Mouse (Mus musculus) heart, adult 2 months (tissue): Measurements from ENCODE around the gene Helz. TPM values are rescaled to one million over a fixed set of nuclear protein-coding genes. Genes with fewer than 3 reads are reported as not detected.
A peak's percentile ranks its signal among the peaks of the same experiment; 100 is the strongest.

Experiments
- DNase-seq, 2 experiments: peaks; one replicate each; pipeline ENCODE4 v3.0.0; 2021
- H3K27ac ChIP-seq: fragments of 200-600 bp; 2 replicates; pipeline ENCODE4 v1.8.1; 2022
- H3K27me3 ChIP-seq: fragments of 200-500 bp; 2 replicates; pipeline ENCODE4 v1.6.1; 2012; ENCODE audit warnings: mild to moderate bottlenecking, low read length, inconsistent platforms, mixed read lengths; ENCODE audit not compliant: control insufficient read depth, insufficient read depth
- H3K36me3 ChIP-seq: fragments of 200-500 bp; 2 replicates; pipeline ENCODE4 v1.6.1; 2012; ENCODE audit warnings: low read length, inconsistent platforms; ENCODE audit not compliant: control insufficient read depth, insufficient read depth
- H3K4me1 ChIP-seq: fragments of 200-500 bp; 2 replicates; pipeline ENCODE4 v1.6.1; 2011; ENCODE audit warnings: low read length; ENCODE audit not compliant: control insufficient read depth, insufficient read depth
- H3K4me3 ChIP-seq: fragments of 200-600 bp; 2 replicates; pipeline ENCODE4 v1.8.1; 2022
- H3K79me2 ChIP-seq: fragments of 200-500 bp; replicated peaks from 2 replicates; pipeline ENCODE4 v1.6.1; 2012; ENCODE audit warnings: mild to moderate bottlenecking, inconsistent platforms, low read length, moderate library complexity, mixed read lengths; ENCODE audit not compliant: control insufficient read depth, insufficient read depth
- H3K9ac ChIP-seq: fragments of 200-500 bp; 2 replicates; pipeline ENCODE4 v1.6.1; 2012; ENCODE audit warnings: low read depth, mild to moderate bottlenecking, control low read depth, inconsistent platforms, low read length, mixed read lengths
- CTCF ChIP-seq: fragments of 200-600 bp; IDR thresholded peaks from 2 replicates; pipeline ENCODE4 v1.8.1; 2022; ENCODE audit warnings: antibody characterized with exemption, mild to moderate bottlenecking, moderate library complexity
- EP300 ChIP-seq: fragments of 200-500 bp; IDR thresholded peaks from 2 replicates; pipeline ENCODE4 v1.6.1; 2011; ENCODE audit warnings: low read depth, low read length, control low read depth; ENCODE audit not compliant: insufficient read depth
- POLR2A ChIP-seq: fragments of 200-500 bp; IDR thresholded peaks from 2 replicates; pipeline ENCODE4 v1.6.1; 2011; ENCODE audit warnings: mild to moderate bottlenecking, low read depth, low read length, control low read depth; ENCODE audit not compliant: insufficient read depth
- WGBS: fragments of 180-500 bp; shearing (Covaris S2); methylation state at CpG from one replicate; pipeline ENCODE4 v1.1.7; 2018; 5-methylcytosine and 5-hydroxymethylcytosine counted together
- intact Hi-C: fragments of 180-260 bp; cut with DNase I; formaldehyde crosslinking; loops from one replicate; pipeline ENCODE4 v1.15.1; 2025
- polyA plus RNA-seq: library from polyadenylated mRNA; depleted of rRNA; stranded (reverse); fragments of >200 nt; gene quantifications from 2 replicates; pipeline ENCODE4 v1.2.3, GENCODE M21; 2012
- total RNA-seq, 2 experiments: library from RNA; stranded (reverse); gene quantifications; 2 replicates each; pipeline ENCODE4 v1.2.3; 2021

Gene Helz
- total and polyA plus RNA-seq, 3 experiments = 10.8 to 26.4 (median 26.2) TPM

- peaks cover 3% of the 10 kb centered on the region for H3K4me1 ChIP-seq
- intact Hi-C loops = no loop called here
- H3K4me3 ChIP-seq = no peak overlapping the region
- H3K9ac ChIP-seq = no peak overlapping the region
- H3K27ac ChIP-seq = no peak overlapping the region
- H3K79me2 ChIP-seq = no peaks in the 10 kb centered on the region
- TF ChIP-seq CTCF (no peak), POLR2A (no peak), EP300 (no peak)
- H3K36me3 ChIP-seq = no peaks in the 10 kb centered on the region
- 76% methylated on average over 1 of the region's 1 CpGs for WGBS
- no peak for DNase-seq
- no peaks in the 10 kb centered on the region for H3K27me3 ChIP-seq
These were observed 22.8 kb upstream of the Helz start for GRCm38 (mm10) chr11:107524966-107525365.

- intact Hi-C loops = no loop called here
- 93% methylated on average over 3 of the region's 3 CpGs for WGBS
- TF ChIP-seq EP300 (no peak), CTCF (no peak), POLR2A (no peak)
These were observed 20.1 kb upstream of the Helz start for GRCm38 (mm10) chr11:107527632-107528031.

GRCm38 (mm10) chr11:107529320-107529719 is 18.4 kb upstream of the Helz start:
- intact Hi-C loops = no loop called here
- Histone ChIP-seq H3K4me3 (no peak overlapping the region), H3K9ac (no peak overlapping the region), H3K27ac (peak overlapping the region; percentile 49), H3K27me3 (no peaks in the 10 kb centered on the region), H3K4me1 (peaks cover 3% of the 10 kb centered on the region), H3K36me3 (no peaks in the 10 kb centered on the region), H3K79me2 (no peaks in the 10 kb centered on the region)
- DNase-seq = peak; percentile 35 to 61
- TF ChIP-seq POLR2A = no peak
- TF ChIP-seq EP300 = 0 out of 2 replicates have a peak, but pooled peaks have one; percentile 39
- 25% methylated on average over 8 of the region's 8 CpGs for WGBS

More at GRCm38 (mm10) chr11:107527632-107528031, 20.1 kb upstream of the Helz start:
- DNase-seq = no peak
- no peaks in the 10 kb centered on the region for H3K27me3 ChIP-seq
- no peak overlapping the region for H3K9ac ChIP-seq
- no peaks in the 10 kb centered on the region for H3K36me3 ChIP-seq
- H3K27ac ChIP-seq = no peak overlapping the region
- no peaks in the 10 kb centered on the region for H3K79me2 ChIP-seq
- H3K4me1 ChIP-seq = peaks cover 3% of the 10 kb centered on the region
- H3K4me3 ChIP-seq = no peak overlapping the region

GRCm38 (mm10) chr11:107531445-107531844 is 16.3 kb upstream of the Helz start:
- WGBS = 71% methylated on average over 4 of the region's 4 CpGs
- Histone ChIP-seq H3K4me1 (peaks cover 3% of the 10 kb centered on the region), H3K27ac (no peak overlapping the region), H3K79me2 (no peaks in the 10 kb centered on the region), H3K36me3 (no peaks in the 10 kb centered on the region), H3K27me3 (no peaks in the 10 kb centered on the region), H3K4me3 (no peak overlapping the region), H3K9ac (no peak overlapping the region)
- DNase-seq = no peak
- no peak for TF ChIP-seq POLR2A
- TF ChIP-seq CTCF = no peak
- no peak for TF ChIP-seq EP300
- intact Hi-C loops = no loop called here

GRCm38 (mm10) chr11:107532271-107532670 is 15.5 kb upstream of the Helz start:
- no peak overlapping the region for H3K27ac ChIP-seq
- no peaks in the 10 kb centered on the region for H3K79me2 ChIP-seq
- WGBS = 36% methylated on average over 5 of the region's 5 CpGs
- peaks cover 3% of the 10 kb centered on the region for H3K4me1 ChIP-seq
- H3K9ac ChIP-seq = no peak overlapping the region
- no peaks in the 10 kb centered on the region for H3K36me3 ChIP-seq
- DNase-seq = no peak
- no peaks in the 10 kb centered on the region for H3K27me3 ChIP-seq
- no peak overlapping the region for H3K4me3 ChIP-seq
- TF ChIP-seq CTCF = no peak
- TF ChIP-seq POLR2A = no peak
- no peak for TF ChIP-seq EP300
- intact Hi-C loops = no loop called here

GRCm38 (mm10) chr11:107538994-107539393 is 8.7 kb upstream of the Helz start:
- H3K4me3 ChIP-seq = no peak overlapping the region
- DNase-seq = no peak

More at GRCm38 (mm10) chr11:107538994-107539393, 8.7 kb upstream of the Helz start:
- 91% methylated on average over 4 of the region's 4 CpGs for WGBS
- Histone ChIP-seq H3K27ac (no peak overlapping the region), H3K9ac (no peak overlapping the region), H3K4me1 (no peaks in the 10 kb centered on the region), H3K79me2 (no peaks in the 10 kb centered on the region), H3K27me3 (no peaks in the 10 kb centered on the region), H3K36me3 (no peaks in the 10 kb centered on the region)
- intact Hi-C loops = no loop called here
- TF ChIP-seq POLR2A = no peak
- TF ChIP-seq EP300 = no peak
- no peak for TF ChIP-seq CTCF
